In genomic region chrX:53024268-53024667, GRCm38 (mm10) we compare ENCODE assay signal across 8 mouse cellular contexts. TPM values are rescaled to one million over a fixed set of nuclear protein-coding genes. Genes with fewer than 3 reads are reported as not detected.
DNase-seq lines count a peak whose midpoint lies in the region; ATAC-seq and TF ChIP-seq lines count a peak whose summit lies in the region.
"Not testable (repeated sequence)": the region's sequence is repeated elsewhere in the genome, so short reads cannot be mapped to it uniquely, and the experiment has no call there.

No protein-coding gene starts in this region.

- H3K27me3 ChIP-seq in Patski = peaks cover 29% of the 10 kb centered on the region
- H3K27me3 ChIP-seq in kidney, adult 2 months (replicated peaks; ENCODE audit: control insufficient read depth, insufficient read depth, low read length) = not testable (repeated sequence)

- not testable (repeated sequence) for TF ChIP-seq POLR2A in kidney, adult 2 months (IDR thresholded peaks at IDR 0.05; ENCODE audit: low read depth, low read length)

- DNase-seq in 3134 (ENCODE audit: extremely low read depth, insufficient read length, low spot score) = peak; percentile 34
- DNase-seq in Patski (ENCODE audit: low read depth, low spot score); left cerebral cortex, adult 2 months (ENCODE audit: extremely low spot score in 1 of 2, low spot score in 2 of 2): not testable (repeated sequence)
- peak; percentile 66 for DNase-seq in embryo, embryonic 10.5 days (ENCODE audit: low spot score)
- DNase-seq in gastrocnemius, postnatal 14 days = peak; percentile 9
- peak; percentile 15 for DNase-seq in kidney, adult 2 months
- peak; percentile 20 for DNase-seq in lung, postnatal 10 days
- DNase-seq in retina, embryonic 14.5 days (ENCODE audit: low spot score) = peak; percentile 20

- not testable (repeated sequence) for H3K4me3 ChIP-seq in kidney, adult 2 months (ENCODE audit: insufficient read depth, low read depth, low read length); left cerebral cortex, adult 2 months

- not testable (repeated sequence) for H3K36me3 ChIP-seq in kidney, adult 2 months (ENCODE audit: control insufficient read depth, insufficient read depth, low read length)

- intact Hi-C loops in gastrocnemius, postnatal 14 days (cut with DNase I; ENCODE audit: low total_unique reads); left cerebral cortex, adult 2 months (cut with DNase I): not testable (repeated sequence)

- H3K4me1 ChIP-seq in kidney, adult 2 months (ENCODE audit: control insufficient read depth, insufficient read depth, low read length) = not testable (repeated sequence)

- WGBS in kidney, adult 2 months = 16% methylated on average over 3 of the region's 3 CpGs

- POLR2A ChIA-PET in Patski (lab: Charles Lee) = not testable (repeated sequence)

- peak; percentile 28 for TF ChIP-seq CTCF in Patski (IDR thresholded peaks at IDR 0.05)
- peak; percentile 43 for TF ChIP-seq CTCF in kidney, adult 2 months (conservative IDR thresholded peaks at IDR 0.05; ENCODE audit: insufficient read depth, insufficient read length, low read depth, low read length)
- TF ChIP-seq CTCF in left cerebral cortex, adult 2 months (IDR thresholded peaks at IDR 0.05) = peak; percentile 18; the same call in 1 of the 2 replicates

- not testable (repeated sequence) for ATAC-seq in Patski

- not testable (repeated sequence) for H3K27ac ChIP-seq in kidney, adult 2 months (ENCODE audit: insufficient read depth, low read depth, low read length); left cerebral cortex, adult 2 months

- in situ Hi-C loops in Patski (cut with MboI; ENCODE audit: low pct_unique_long_range_greater_than_20kb) = not testable (repeated sequence)

- CTCF ChIA-PET in Patski (lab: Charles Lee) = interaction anchor here (0.8 to 1.7 kb wide), 3 partner anchors 15 to 237 kb away, joined by 3 to 10 read pairs (median 3); no protein-coding TSS in a partner anchor

RNA-seq across cellular contexts. Expression of gene Hprt, which starts 36.3 kb away (rescaled TPM):
- 131 TPM for polyA plus RNA-seq in Patski (2021)
- 10 to 100 TPM; 28.2 to 32.2 TPM for total RNA-seq in gastrocnemius, postnatal 14 days (2021)
- polyA plus RNA-seq in kidney, adult 2 months (2012; rRNA removed) = 15.9 and 28.9 TPM in 2 replicates
- 100 to 1,000 TPM; 125 to 166 TPM for total RNA-seq in left cerebral cortex, adult 2 months (2021)
